Mouse (Mus musculus) CH12.LX (cell line): ENCODE data around the gene Eif3c. TPM values are rescaled to one million over a fixed set of nuclear protein-coding genes. Genes with fewer than 3 reads are reported as not detected.

ENCODE experiments used
- DNase-seq: peaks from one replicate; pipeline ENCODE4 v3.0.0-alpha.2; 2013; ENCODE audit errors: extremely low read depth
- H3K27ac ChIP-seq: 2 replicates; pipeline ENCODE4 v1.5.1; 2012; ENCODE audit warnings: low read depth, mild to moderate bottlenecking, control low read depth, moderate library complexity; ENCODE audit not compliant: insufficient read depth
- H3K27me3 ChIP-seq: replicated peaks from 2 replicates; pipeline ENCODE3; 2012; ENCODE audit warnings: inconsistent platforms
- H3K36me3 ChIP-seq, 2 experiments: replicated peaks in 1 of 2; 2 replicates each; pipeline versions ENCODE3 to v1.6.1; 2012; ENCODE audit warnings: inconsistent platforms in 1 of 2, low read length in 1 of 2, mild to moderate bottlenecking in 1 of 2, mixed read lengths in 1 of 2, moderate library complexity in 1 of 2; ENCODE audit not compliant: control insufficient read depth in 1 of 2, insufficient read depth in 1 of 2
- H3K4me1 ChIP-seq, 2 experiments: 2 replicates each; pipeline ENCODE4 v1.6.1; 2012; ENCODE audit warnings: inconsistent platforms in 1 of 2, moderate library complexity in 1 of 2; ENCODE audit not compliant: insufficient read depth in 2 of 2, control insufficient read depth in 1 of 2
- H3K4me2 ChIP-seq: 2 replicates; pipeline ENCODE4 v1.6.1; 2012; ENCODE audit warnings: low read depth, mild to moderate bottlenecking, control low read depth; ENCODE audit not compliant: poor library complexity, insufficient read depth, severe bottlenecking
- H3K4me3 ChIP-seq, 3 experiments: fragments of 150-350 bp in 1 of 3; sonication (generic) in 1 of 3; replicated peaks in 1 of 3; 2 replicates each; pipeline versions ENCODE3 to v1.5.1; 2011 to 2012; ENCODE audit warnings: low read depth in 2 of 3, low read length in 2 of 3, mild to moderate bottlenecking in 2 of 3, moderate library complexity in 2 of 3, control low read depth in 1 of 3, improper control_type of control experiment in 1 of 3, inconsistent platforms in 1 of 3, mixed read lengths in 1 of 3; ENCODE audit not compliant: poor library complexity in 1 of 3
- H3K79me2 ChIP-seq: replicated peaks from 2 replicates; pipeline ENCODE4 v1.6.1; 2012; ENCODE audit warnings: mild to moderate bottlenecking, moderate library complexity; ENCODE audit not compliant: control insufficient read depth, poor library complexity, insufficient read depth, severe bottlenecking; ENCODE audit errors: extremely low read depth
- H3K9ac ChIP-seq: 2 replicates; pipeline ENCODE4 v1.6.1; 2012; ENCODE audit warnings: low read depth, mild to moderate bottlenecking, control low read depth, moderate library complexity; ENCODE audit not compliant: insufficient read depth
- H3K9me3 ChIP-seq: replicated peaks from 2 replicates; pipeline ENCODE3; 2012; ENCODE audit warnings: low read length, inconsistent platforms, mixed read lengths
- CHD2 ChIP-seq: IDR thresholded peaks from 2 replicates; pipeline ENCODE4 v1.6.1; 2011; ENCODE audit warnings: low read length, improper control_type of control experiment
- CTCF ChIP-seq, 2 experiments: IDR thresholded peaks in 1 of 2; conservative IDR thresholded peaks in 1 of 2; 2 replicates each; pipeline ENCODE4 v1.5.1; 2011 to 2012; ENCODE audit warnings: low read depth in 2 of 2, low read length in 2 of 2, improper control_type of control experiment in 1 of 2, inconsistent platforms in 1 of 2, mild to moderate bottlenecking in 1 of 2, moderate library complexity in 1 of 2
- ELF1 ChIP-seq: IDR thresholded peaks from 2 replicates; pipeline ENCODE4 v1.6.1; 2014; ENCODE audit warnings: low read depth, mild to moderate bottlenecking, inconsistent platforms, low read length, improper control_type of control experiment
- EP300 ChIP-seq: IDR thresholded peaks from 2 replicates; pipeline ENCODE4 v1.6.1; 2011; ENCODE audit warnings: low read length, improper control_type of control experiment
- GABPA ChIP-seq: IDR thresholded peaks from 2 replicates; pipeline ENCODE4 v1.6.1; 2012; ENCODE audit warnings: low read depth, low read length, improper control_type of control experiment, inconsistent platforms; ENCODE audit not compliant: insufficient replicate concordance
- HCFC1 ChIP-seq: IDR thresholded peaks from 2 replicates; pipeline ENCODE4 v1.6.1; 2012; ENCODE audit warnings: low read depth, mild to moderate bottlenecking, inconsistent platforms, low read length, improper control_type of control experiment
- JUN ChIP-seq: IDR thresholded peaks from 2 replicates; pipeline ENCODE4 v1.6.1; 2011; ENCODE audit warnings: low read depth, mild to moderate bottlenecking, low read length, improper control_type of control experiment, moderate library complexity; ENCODE audit not compliant: insufficient read depth
- JUND ChIP-seq: conservative IDR thresholded peaks from 2 replicates; pipeline ENCODE4 v1.6.1; 2011; ENCODE audit warnings: low read depth, low read length, improper control_type of control experiment
- MAZ ChIP-seq: IDR thresholded peaks from 2 replicates; pipeline ENCODE4 v1.6.1; 2012; ENCODE audit warnings: low read depth, mild to moderate bottlenecking, inconsistent platforms, low read length, improper control_type of control experiment, moderate library complexity
- MYC ChIP-seq: IDR thresholded peaks from 2 replicates; pipeline ENCODE4 v1.6.1; 2011; ENCODE audit warnings: low read depth, mild to moderate bottlenecking, improper control_type of control experiment, low read length
- POLR2A ChIP-seq: IDR thresholded peaks from 2 replicates; pipeline ENCODE4 v1.6.1; 2011; ENCODE audit warnings: low read depth, mild to moderate bottlenecking, improper control_type of control experiment, low read length
- POLR2AphosphoS2 ChIP-seq: IDR thresholded peaks from 2 replicates; pipeline ENCODE4 v1.6.1; 2011; ENCODE audit warnings: low read depth, low read length, improper control_type of control experiment
- RAD21 ChIP-seq: IDR thresholded peaks from 2 replicates; pipeline ENCODE4 v1.6.1; 2011; ENCODE audit warnings: low read depth, mild to moderate bottlenecking, low read length, improper control_type of control experiment, moderate library complexity
- SIN3A ChIP-seq: IDR thresholded peaks from 2 replicates; pipeline ENCODE4 v1.6.1; 2012; ENCODE audit warnings: low read length, improper control_type of control experiment, inconsistent platforms
- SMC3 ChIP-seq: IDR thresholded peaks from 2 replicates; pipeline ENCODE4 v1.6.1; 2011; ENCODE audit warnings: low read depth, low read length, improper control_type of control experiment
- UBTF ChIP-seq: IDR thresholded peaks from 2 replicates; pipeline ENCODE4 v1.6.1; 2012; ENCODE audit warnings: low read depth, mild to moderate bottlenecking, inconsistent platforms, low read length, improper control_type of control experiment, moderate library complexity
- USF2 ChIP-seq: conservative IDR thresholded peaks from 2 replicates; pipeline ENCODE4 v1.6.1; 2011; ENCODE audit warnings: low read depth, low read length, improper control_type of control experiment
- ZC3H11A ChIP-seq: IDR thresholded peaks from 2 replicates; pipeline ENCODE4 v1.6.1; 2012; ENCODE audit warnings: low read depth, mild to moderate bottlenecking, inconsistent platforms, low read length, improper control_type of control experiment
- ZMIZ1 ChIP-seq: IDR thresholded peaks from 2 replicates; pipeline ENCODE4 v1.6.1; 2012; ENCODE audit warnings: low read depth, mild to moderate bottlenecking, inconsistent platforms, low read length, improper control_type of control experiment
- ZNF384 ChIP-seq: IDR thresholded peaks from 2 replicates; pipeline ENCODE4 v1.6.1; 2012; ENCODE audit warnings: low read depth, low read length, improper control_type of control experiment, inconsistent platforms
- dilution Hi-C: fragments of 300-500 bp; cut with MboI; formaldehyde crosslinking; loops from 2 replicates; pipeline ENCODE4 v1.14.3; 2020; ENCODE audit warnings: low sequenced_read_pairs; ENCODE audit not compliant: extremely low pct_unique_long_range_greater_than_20kb, extremely low pct_ligation_motif_present
- in situ Hi-C: fragments of 300-500 bp; cut with MboI; formaldehyde crosslinking; loops from 3 replicates; pipeline ENCODE4 v1.14.3; 2019; ENCODE audit warnings: low sequenced_read_pairs, low pct_ligation_motif_present, low pct_unique_long_range_greater_than_20kb, mixed read lengths
- polyA plus RNA-seq: library from polyadenylated mRNA; unstranded; fragments of >175 nt; gene quantifications from 2 replicates; pipeline ENCODE4 v1.2.1, GENCODE M21; 2012; ENCODE audit warnings: low read depth; ENCODE audit not compliant: insufficient read length
- total RNA-seq, 2 experiments: library from RNA; depleted of rRNA; stranded (reverse); fragments of 300-350 nt in 1 of 2; fragments of >200 nt in 1 of 2; gene quantifications; 2 replicates each; pipeline ENCODE4 v1.2.3; 2012 to 2014

Eif3c gene
- total and polyA plus RNA-seq, 3 experiments, result 202 to 348 (median 276) TPM

GRCm38 (mm10) chr7:126536466-126536865, 29.7 kb downstream of the Eif3c start:
- Histone ChIP-seq H3K9ac (no peak overlapping the region), H3K36me3 (peaks cover 0 to 4% of the 10 kb centered on the region in 2 experiments), H3K4me1 (peaks cover 0 to 13% of the 10 kb centered on the region in 2 experiments; a peak in 2 of 4 replicates), H3K9me3 (no peaks in the 10 kb centered on the region), H3K27me3 (no peaks in the 10 kb centered on the region), H3K27ac (no peak overlapping the region), H3K79me2 (no peaks in the 10 kb centered on the region), H3K4me3 (no peak overlapping the region), H3K4me2 (no peak overlapping the region)
- TF ChIP-seq ZNF384 (no peak), SMC3 (no peak), CTCF (conservative IDR thresholded peaks at IDR 0.05 in 1 of 2, IDR thresholded peaks at IDR 0.05 in 1 of 2; ENCODE audit: low read depth in 2 of 2, low read length in 2 of 2) (no peak), JUND (no peak), UBTF (no peak), POLR2AphosphoS2 (no peak), SIN3A (no peak), CHD2 (no peak), ZC3H11A (no peak), MAZ (no peak), EP300 (no peak)
- DNase-seq, result no peak
- in situ Hi-C loops (no loop called here), dilution Hi-C loops (no loop called here)

GRCm38 (mm10) chr7:126535766-126536165, 30.4 kb downstream of the Eif3c start:
- TF ChIP-seq GABPA (no peak), MYC (no peak), POLR2A (no peak), JUN (no peak), HCFC1 (no peak), ELF1 (no peak), ZMIZ1 (no peak), USF2 (no peak), RAD21 (no peak)
- Histone ChIP-seq H3K4me2 (no peak overlapping the region), H3K9me3 (no peaks in the 10 kb centered on the region), H3K9ac (no peak overlapping the region), H3K36me3 (no peaks in the 10 kb centered on the region), H3K4me3 (no peak overlapping the region), H3K79me2 (no peaks in the 10 kb centered on the region), H3K27ac (no peak overlapping the region), H3K27me3 (no peaks in the 10 kb centered on the region), H3K4me1 (peaks cover 0 to 13% of the 10 kb centered on the region in 2 experiments; a peak in 2 of 4 replicates)
- dilution Hi-C loops (no loop called here), in situ Hi-C loops (no loop called here)
- DNase-seq, result no peak
